Comparison of ENCODE assay signal across 10 mouse cellular contexts in the genomic region with DNA sequence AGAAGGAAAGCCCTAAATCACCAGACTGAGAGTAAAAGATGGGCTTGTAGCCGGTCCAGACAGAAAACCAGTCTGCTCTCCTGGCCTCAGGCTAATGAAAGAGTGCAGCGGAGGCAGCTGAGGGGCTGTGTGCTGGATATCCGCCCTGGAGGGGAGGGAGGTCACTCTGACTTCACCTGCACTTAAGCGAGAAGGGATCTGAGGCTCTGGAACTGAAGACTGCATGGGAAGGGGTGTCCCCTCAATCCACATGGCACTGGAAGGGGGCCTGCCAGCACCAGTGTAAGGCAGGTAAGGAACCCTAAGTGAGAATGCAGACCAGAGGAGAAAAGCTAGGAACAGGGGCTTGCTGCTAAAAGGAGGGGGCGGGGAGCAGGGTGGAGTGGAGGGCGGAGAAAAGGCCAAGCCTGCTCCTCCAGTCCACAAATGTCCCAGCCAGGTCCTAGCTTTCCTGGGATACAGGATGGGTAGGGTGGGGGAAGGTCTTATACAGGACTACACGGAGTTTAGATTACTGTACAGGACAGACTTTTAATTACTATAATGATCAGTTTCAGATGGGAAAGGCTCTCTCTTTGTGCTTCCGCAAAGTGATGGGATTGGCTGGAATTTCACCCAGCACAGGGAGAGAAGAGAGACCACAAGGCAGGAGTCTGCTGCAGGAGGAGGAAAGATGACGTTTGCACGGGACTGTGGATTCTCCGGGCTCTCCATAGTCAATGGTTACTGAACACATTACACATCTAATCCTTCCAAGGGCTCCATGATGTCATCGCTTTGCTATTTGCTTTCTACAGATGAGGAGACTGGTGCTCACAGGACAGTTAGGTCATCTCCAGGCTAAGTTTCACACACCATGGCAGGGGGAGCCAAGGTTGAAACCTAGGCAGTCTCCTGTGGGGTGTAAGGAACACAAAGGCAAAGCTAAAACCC.
A peak's percentile ranks its signal among the peaks of the same experiment; 100 is the strongest.
DNase-seq lines count a peak whose midpoint lies in the region; ATAC-seq and TF ChIP-seq lines count a peak whose summit lies in the region.
"Had no signal": no experiment of that assay in that cellular context is flagged by ENCODE, and none has a peak within 500 bp of the region (broad histone marks: within the 10 kb centered on the region; RNA-seq: fewer than 3 reads in every experiment).

No protein-coding gene starts in this region.

- WGBS in lung, postnatal 0 days = 48% methylated on average over 12 of the region's 12 CpGs
- WGBS in lung, adult 2 months = 73% methylated on average over 12 of the region's 12 CpGs
- WGBS in embryonic facial prominence, embryonic 10.5 days = 26% methylated on average over 12 of the region's 12 CpGs
- WGBS in hindbrain, embryonic 15.5 days = 47% methylated on average over 12 of the region's 12 CpGs
- 39% methylated on average over 12 of the region's 12 CpGs for WGBS in stomach, embryonic 14.5 days

- TF ChIP-seq EP300 in lung, postnatal 0 days (IDR thresholded peaks at IDR 0.05) = no peak

- no peak overlapping the region for H3K4me2 ChIP-seq in lung, postnatal 0 days (replicated peaks; ENCODE audit: low read depth, low read length)
- no peak overlapping the region for H3K4me2 ChIP-seq in hindbrain, embryonic 15.5 days
- H3K4me2 ChIP-seq in stomach, embryonic 14.5 days (replicated peaks; ENCODE audit: low read depth, low read length) = no peak overlapping the region

- peak; percentile 26 for ATAC-seq in lung, postnatal 0 days
- peak; percentile 30; the same call in 1 of the 2 replicates for ATAC-seq in hindbrain, embryonic 15.5 days (ENCODE audit: low FRiP score, low read depth)
- 0 out of 2 replicates have a peak, but pooled peaks have one; percentile 33 for ATAC-seq in stomach, embryonic 14.5 days (ENCODE audit: insufficient number of reproducible peaks, insufficient read depth, low FRiP score, low read depth)

- H3K4me3 ChIP-seq in lung, postnatal 0 days (ENCODE audit: low read depth, low read length) = no peak overlapping the region
- H3K4me3 ChIP-seq in lung, adult 2 months (replicated peaks; ENCODE audit: extremely low read depth, low read depth, low read length) = no peak overlapping the region
- H3K4me3 ChIP-seq in embryonic facial prominence, embryonic 10.5 days = no peak overlapping the region
- no peak overlapping the region for H3K4me3 ChIP-seq in hindbrain, embryonic 15.5 days
- H3K4me3 ChIP-seq in stomach, embryonic 14.5 days (ENCODE audit: low read depth, low read length) = no peak overlapping the region
- no peak overlapping the region for H3K4me3 ChIP-seq in layer of hippocampus, adult 2 months
- H3K4me3 ChIP-seq: myocyte had no signal

- no peaks in the 10 kb centered on the region for H3K36me3 ChIP-seq in lung, postnatal 0 days (ENCODE audit: insufficient read depth, low read length)
- H3K36me3 ChIP-seq in embryonic facial prominence, embryonic 10.5 days (replicated peaks) = no peaks in the 10 kb centered on the region
- no peaks in the 10 kb centered on the region for H3K36me3 ChIP-seq in hindbrain, embryonic 15.5 days
- no peaks in the 10 kb centered on the region for H3K36me3 ChIP-seq in stomach, embryonic 14.5 days (ENCODE audit: control insufficient read depth, insufficient read depth, low read length)

- no peak for DNase-seq in lung, postnatal 0 days (ENCODE audit: low spot score)
- DNase-seq in lung, adult 2 months = no peak
- peak; percentile 41 for DNase-seq in embryonic facial prominence, embryonic 10.5 days (ENCODE audit: low spot score)
- no peak for DNase-seq in layer of hippocampus, adult 2 months (ENCODE audit: low spot score in 2 of 2)
- DNase-seq in left cerebral cortex, postnatal 4 days = no peak
- DNase-seq in layer of hippocampus, adult 11-12 months (ENCODE audit: low spot score) = no peak
- DNase-seq: cerebellum, adult 18-20 months had no signal

- intact Hi-C loops in left cerebral cortex, postnatal 4 days (cut with DNase I) = no loop called here

- no peaks in the 10 kb centered on the region for H3K4me1 ChIP-seq in lung, postnatal 0 days (ENCODE audit: insufficient read depth, low read depth, low read length)
- H3K4me1 ChIP-seq in lung, adult 2 months (ENCODE audit: control insufficient read depth, insufficient read depth, low read length) = no peaks in the 10 kb centered on the region
- peaks cover 21% of the 10 kb centered on the region for H3K4me1 ChIP-seq in embryonic facial prominence, embryonic 10.5 days
- no peaks in the 10 kb centered on the region for H3K4me1 ChIP-seq in hindbrain, embryonic 15.5 days (replicated peaks)
- H3K4me1 ChIP-seq in stomach, embryonic 14.5 days (ENCODE audit: control insufficient read depth, insufficient read depth, low read length) = no peaks in the 10 kb centered on the region

- no peak for TF ChIP-seq CTCF in lung, postnatal 0 days (IDR thresholded peaks at IDR 0.05)
- TF ChIP-seq CTCF in lung, adult 2 months (IDR thresholded peaks at IDR 0.05; ENCODE audit: insufficient read depth, low read length) = no peak
- TF ChIP-seq CTCF in layer of hippocampus, adult 2 months (conservative IDR thresholded peaks at IDR 0.05) = no peak

- no peaks in the 10 kb centered on the region for H3K27me3 ChIP-seq in lung, postnatal 0 days (replicated peaks; ENCODE audit: insufficient read depth, low read length)
- no peaks in the 10 kb centered on the region for H3K27me3 ChIP-seq in embryonic facial prominence, embryonic 10.5 days (replicated peaks; ENCODE audit: low read depth, poor library complexity, severe bottlenecking)
- no peaks in the 10 kb centered on the region for H3K27me3 ChIP-seq in hindbrain, embryonic 15.5 days
- no peaks in the 10 kb centered on the region for H3K27me3 ChIP-seq in stomach, embryonic 14.5 days (ENCODE audit: control insufficient read depth, insufficient read depth, low read length)

- no peak overlapping the region for H3K9ac ChIP-seq in lung, postnatal 0 days (replicated peaks; ENCODE audit: low read depth)
- H3K9ac ChIP-seq in hindbrain, embryonic 15.5 days = no peak overlapping the region
- no peak overlapping the region for H3K9ac ChIP-seq in stomach, embryonic 14.5 days (replicated peaks; ENCODE audit: low read depth, low read length)

- H3K27ac ChIP-seq in lung, postnatal 0 days (ENCODE audit: low read length) = no peak overlapping the region
- H3K27ac ChIP-seq in embryonic facial prominence, embryonic 10.5 days (replicated peaks) = peak overlapping the region; percentile 77
- no peak overlapping the region for H3K27ac ChIP-seq in hindbrain, embryonic 15.5 days (replicated peaks)
- H3K27ac ChIP-seq in stomach, embryonic 14.5 days (ENCODE audit: low read length) = no peak overlapping the region
- H3K27ac ChIP-seq in layer of hippocampus, adult 2 months = no peak overlapping the region

- no peak for TF ChIP-seq POLR2A in lung, adult 2 months (IDR thresholded peaks at IDR 0.05; ENCODE audit: borderline replicate concordance, extremely low read depth, low read depth, low read length)

- no peaks in the 10 kb centered on the region for H3K9me3 ChIP-seq in lung, postnatal 0 days (ENCODE audit: low read length)
- no peaks in the 10 kb centered on the region for H3K9me3 ChIP-seq in embryonic facial prominence, embryonic 10.5 days
- H3K9me3 ChIP-seq in hindbrain, embryonic 15.5 days = no peaks in the 10 kb centered on the region
- H3K9me3 ChIP-seq in stomach, embryonic 14.5 days (ENCODE audit: control insufficient read depth, low read depth, low read length) = no peaks in the 10 kb centered on the region
